Mouse (Mus musculus): ENCODE measurements around the gene Rnf141.

DNA sequence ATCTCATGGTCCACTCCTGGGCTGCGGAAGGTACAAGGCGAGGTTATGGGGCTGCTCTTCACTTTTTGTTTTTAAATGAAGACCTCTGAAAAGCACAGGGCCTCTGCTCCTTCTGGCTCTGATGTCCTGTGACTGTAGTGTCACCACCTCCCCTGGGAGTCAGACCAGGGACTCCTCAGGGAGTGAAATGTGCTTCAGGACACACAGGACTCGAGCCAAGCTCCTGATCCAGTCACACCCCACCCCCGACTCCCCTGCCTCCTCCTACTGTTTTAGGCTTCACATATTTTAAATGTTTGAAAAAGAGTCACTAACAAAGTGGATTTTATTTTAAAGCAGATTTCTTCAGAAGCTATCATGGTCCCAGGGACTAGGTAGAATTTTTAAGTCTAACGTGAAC, 32.7 kb downstream of the Rnf141 start:
- TF ChIP-seq CTCF (IDR thresholded peaks at IDR 0.05) (no peak), EP300 (IDR thresholded peaks at IDR 0.05) (no peak)
